Mouse (Mus musculus) liver, embryonic 16.5 days (tissue): ENCODE data around the gene Taar8b. TPM values are rescaled to one million over a fixed set of nuclear protein-coding genes. Genes with fewer than 3 reads are reported as not detected.
"Not testable (repeated sequence)": the region's sequence is repeated elsewhere in the genome, so short reads cannot be mapped to it uniquely, and the experiment has no call there.

Source experiments
- ATAC-seq: fragments of 200-750 bp; cut with Nextera tagmentation; 2 replicates; pipeline ENCODE4 v1.8.0; 2017; ENCODE audit warnings: low read depth, mild to moderate bottlenecking, moderate number of reproducible peaks, moderate library complexity
- H3K27ac ChIP-seq: fragments of 300-500 bp; sonication (generic); 2 replicates; pipeline ENCODE4 v1.5.1; 2014; ENCODE audit warnings: mild to moderate bottlenecking, low read length
- H3K27me3 ChIP-seq: fragments of 300-500 bp; sonication (generic); 2 replicates; pipeline ENCODE4 v1.6.1; 2014; ENCODE audit warnings: low read depth, low read length, mixed read lengths; ENCODE audit not compliant: control insufficient read depth, insufficient read depth
- H3K36me3 ChIP-seq: fragments of 300-500 bp; sonication (generic); 2 replicates; pipeline ENCODE4 v1.6.1; 2014; ENCODE audit warnings: mild to moderate bottlenecking; ENCODE audit not compliant: control insufficient read depth, insufficient read depth
- H3K4me1 ChIP-seq: fragments of 300-500 bp; sonication (generic); 2 replicates; pipeline ENCODE4 v1.6.1; 2014; ENCODE audit warnings: low read depth, low read length, mixed read lengths; ENCODE audit not compliant: control insufficient read depth
- H3K4me2 ChIP-seq: fragments of 300-500 bp; sonication (generic); 2 replicates; pipeline ENCODE4 v1.6.1; 2014; ENCODE audit warnings: low read depth, low read length, mixed read lengths
- H3K4me3 ChIP-seq: fragments of 300-500 bp; sonication (generic); 2 replicates; pipeline ENCODE4 v1.5.1; 2014; ENCODE audit warnings: low read depth, mild to moderate bottlenecking, low read length
- H3K9ac ChIP-seq: fragments of 300-500 bp; sonication (generic); 2 replicates; pipeline ENCODE4 v1.6.1; 2014; ENCODE audit warnings: low read depth, low read length
- H3K9me3 ChIP-seq: fragments of 300-500 bp; sonication (generic); replicated peaks from 2 replicates; pipeline ENCODE4 v1.6.1; 2016; ENCODE audit warnings: low read length; ENCODE audit not compliant: control insufficient read depth
- WGBS: fragments of 180-500 bp; shearing (Covaris S2); extraction: QIAGEN DNeasy Blood & Tissue Kit; methylation state at CpG from one replicate; pipeline ENCODE4 v1.1.7; 2014; ENCODE audit not compliant: insufficient replicate concordance; 5-methylcytosine and 5-hydroxymethylcytosine counted together
- polyA plus RNA-seq: library from polyadenylated mRNA; unstranded; fragments of >200 nt; fragmentation: Nextera tagmentation; extraction: Ambion mirVana; gene quantifications from 2 replicates; pipeline ENCODE4 v1.2.1, GENCODE M21; 2015

The Taar8b gene
- polyA plus RNA-seq, 1 experiment from 2014 or later, result not detected

DNA sequence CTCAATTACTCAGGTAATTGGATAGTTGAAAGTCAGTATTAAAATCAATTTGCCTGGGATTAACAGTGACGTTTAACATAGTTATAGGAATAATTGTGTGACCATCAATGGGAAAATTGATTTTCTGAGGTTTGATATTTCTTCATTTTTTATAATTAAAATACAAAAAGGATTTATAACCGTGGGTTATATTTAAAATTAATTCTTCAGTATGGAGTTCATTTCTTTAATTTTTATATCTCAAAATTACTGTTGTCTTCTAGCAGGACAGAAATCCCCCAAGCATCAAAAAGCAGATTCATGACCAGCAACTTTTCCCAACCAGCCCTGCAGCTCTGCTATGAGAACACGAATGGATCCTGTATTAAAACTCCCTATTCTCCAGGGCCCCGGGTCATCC lies 15.9 kb downstream of the Taar8b start, which contains the start of gene Taar8a:
Gene Taar8a, plus strand, starts transcription at position 301 of the 400 bp plus-strand sequence.
- not testable (repeated sequence) for H3K36me3 ChIP-seq, H3K27ac ChIP-seq, H3K9me3 ChIP-seq, H3K4me2 ChIP-seq, H3K4me1 ChIP-seq, H3K9ac ChIP-seq, ATAC-seq, H3K4me3 ChIP-seq, H3K27me3 ChIP-seq
- 57% methylated on average over 2 of the region's 4 CpGs for WGBS

DNA sequence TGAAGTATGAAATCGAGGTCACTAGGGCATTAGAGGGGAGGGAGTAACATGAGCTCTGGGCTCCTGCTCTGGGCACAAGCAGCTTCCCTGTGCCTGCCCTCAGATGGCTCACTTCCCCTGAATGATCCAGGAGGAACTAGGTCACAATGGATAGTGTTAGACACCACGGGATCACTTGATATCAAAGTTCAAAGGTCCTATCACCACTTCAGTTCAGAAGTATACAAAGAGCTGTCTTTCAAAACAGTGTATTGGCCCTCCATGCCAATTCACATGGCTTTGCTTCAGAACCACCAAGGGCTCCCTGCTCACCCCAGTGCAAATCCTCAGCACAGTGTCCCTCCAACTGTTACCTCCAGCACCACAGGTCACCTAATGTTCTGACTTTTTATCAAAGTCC lies 17.3 kb downstream of the Taar8b start:
- H3K27ac ChIP-seq, H3K4me3 ChIP-seq, H3K4me1 ChIP-seq, H3K9me3 ChIP-seq, ATAC-seq, H3K36me3 ChIP-seq, H3K9ac ChIP-seq, H3K4me2 ChIP-seq, H3K27me3 ChIP-seq: not testable (repeated sequence)
- WGBS, result 17% methylated on average over 2 of the region's 2 CpGs

- no peak overlapping the region for H3K4me2 ChIP-seq
- H3K4me3 ChIP-seq, result no peak overlapping the region
- no peaks in the 10 kb centered on the region for H3K9me3 ChIP-seq
- H3K4me1 ChIP-seq, result no peaks in the 10 kb centered on the region
- ATAC-seq, result no peak
- 32% methylated on average over 3 of the region's 3 CpGs for WGBS
- no peaks in the 10 kb centered on the region for H3K27me3 ChIP-seq
- H3K9ac ChIP-seq, result no peak overlapping the region
- no peak overlapping the region for H3K27ac ChIP-seq
- no peaks in the 10 kb centered on the region for H3K36me3 ChIP-seq
Measured at GRCm38 (mm10) chr10:24058986-24059385, 33.1 kb downstream of the Taar8b start.

- no peak overlapping the region for H3K27ac ChIP-seq
- 31% methylated on average over 5 of the region's 5 CpGs for WGBS
- no peaks in the 10 kb centered on the region for H3K36me3 ChIP-seq
- peak; percentile 71 for ATAC-seq
- H3K9ac ChIP-seq, result no peak overlapping the region
- no peaks in the 10 kb centered on the region for H3K27me3 ChIP-seq
- H3K4me1 ChIP-seq, result no peaks in the 10 kb centered on the region
- H3K4me3 ChIP-seq, result no peak overlapping the region
- H3K4me2 ChIP-seq, result no peak overlapping the region
- H3K9me3 ChIP-seq, result no peaks in the 10 kb centered on the region
Measured at GRCm38 (mm10) chr10:24052039-24052438, 40.1 kb downstream of the Taar8b start.

GRCm38 (mm10) chr10:24049210-24049609 lies 42.9 kb downstream of the Taar8b start, which contains the start of gene Taar7f:
Taar7f (plus strand) TSS chr10:24049510.
- H3K27me3 ChIP-seq, result no peaks in the 10 kb centered on the region
- no peak within 1 kb of the TSS for H3K4me2 ChIP-seq
- no peaks in the 10 kb centered on the region for H3K4me1 ChIP-seq
- no peaks in the 10 kb centered on the region for H3K9me3 ChIP-seq
- H3K27ac ChIP-seq, result no peak within 1 kb of the TSS
- no peak within 1 kb of the TSS for H3K4me3 ChIP-seq
- ATAC-seq, result no peak
- H3K9ac ChIP-seq, result no peak within 1 kb of the TSS
- no peaks in the 10 kb centered on the region for H3K36me3 ChIP-seq

Other genes with a start within 250 kb of the Taar8b start
- gene Vnn3, start 240.8 kb downstream of the Taar8b start, polyA plus RNA-seq, result 8.3 and 12.2 TPM in 2 replicates
- 2.2 and 2.8 TPM in 2 replicates for gene Vnn1, start 197.6 kb downstream of the Taar8b start, polyA plus RNA-seq
- not detected in 2 replicates for gene Taar1, start 171.9 kb downstream of the Taar8b start, polyA plus RNA-seq
- not detected in 2 replicates for gene Taar2, start 153.7 kb downstream of the Taar8b start, polyA plus RNA-seq
- not detected in 2 replicates for gene Taar3, start 142.7 kb downstream of the Taar8b start, polyA plus RNA-seq
- gene Taar4, start 131.8 kb downstream of the Taar8b start, polyA plus RNA-seq, result not detected in 2 replicates
- gene Taar5, start 121.6 kb downstream of the Taar8b start, polyA plus RNA-seq, result not detected in 2 replicates
- not detected in 2 replicates for gene Taar6, start 106.6 kb downstream of the Taar8b start, polyA plus RNA-seq
- gene Taar7a, start 98.8 kb downstream of the Taar8b start, polyA plus RNA-seq, result not detected in 2 replicates
- gene Taar7b, start 92.4 kb downstream of the Taar8b start, polyA plus RNA-seq, result not detected in 2 replicates
- not detected in 2 replicates for gene Taar7d, start 65.1 kb downstream of the Taar8b start, polyA plus RNA-seq
- not detected in 2 replicates for gene Taar7e, start 54.7 kb downstream of the Taar8b start, polyA plus RNA-seq
- not detected in 2 replicates for gene Taar7f, start 42.8 kb downstream of the Taar8b start, polyA plus RNA-seq
- not detected in 2 replicates for gene Taar8a, start 15.8 kb downstream of the Taar8b start, polyA plus RNA-seq
- not detected in 2 replicates for gene Taar8c, start 9.6 kb upstream of the Taar8b start, polyA plus RNA-seq
- gene Taar9, start 17.2 kb upstream of the Taar8b start, polyA plus RNA-seq, result not detected in 2 replicates
- 25.9 and 26.8 TPM in 2 replicates for gene Stx7, start 57.0 kb upstream of the Taar8b start, polyA plus RNA-seq
- gene Moxd1, start 131.2 kb upstream of the Taar8b start, polyA plus RNA-seq, result 0.11 and 0.25 TPM in 2 replicates